Mouse (Mus musculus) T-cell, adult 66 days (primary cell): Measurements from ENCODE around the gene Dclre1c. TPM values are rescaled to one million over a fixed set of nuclear protein-coding genes. Genes with fewer than 3 reads are reported as not detected.

Experiments used
- total RNA-seq, 2 experiments: library from RNA; stranded (reverse); gene quantifications; 3 replicates in 1 of 2; 4 replicates in 1 of 2; pipeline ENCODE4 v1.2.4; 2023

The Dclre1c gene
- 10 to 100 TPM; 26.9 to 27.9 TPM for total RNA-seq

DNA sequence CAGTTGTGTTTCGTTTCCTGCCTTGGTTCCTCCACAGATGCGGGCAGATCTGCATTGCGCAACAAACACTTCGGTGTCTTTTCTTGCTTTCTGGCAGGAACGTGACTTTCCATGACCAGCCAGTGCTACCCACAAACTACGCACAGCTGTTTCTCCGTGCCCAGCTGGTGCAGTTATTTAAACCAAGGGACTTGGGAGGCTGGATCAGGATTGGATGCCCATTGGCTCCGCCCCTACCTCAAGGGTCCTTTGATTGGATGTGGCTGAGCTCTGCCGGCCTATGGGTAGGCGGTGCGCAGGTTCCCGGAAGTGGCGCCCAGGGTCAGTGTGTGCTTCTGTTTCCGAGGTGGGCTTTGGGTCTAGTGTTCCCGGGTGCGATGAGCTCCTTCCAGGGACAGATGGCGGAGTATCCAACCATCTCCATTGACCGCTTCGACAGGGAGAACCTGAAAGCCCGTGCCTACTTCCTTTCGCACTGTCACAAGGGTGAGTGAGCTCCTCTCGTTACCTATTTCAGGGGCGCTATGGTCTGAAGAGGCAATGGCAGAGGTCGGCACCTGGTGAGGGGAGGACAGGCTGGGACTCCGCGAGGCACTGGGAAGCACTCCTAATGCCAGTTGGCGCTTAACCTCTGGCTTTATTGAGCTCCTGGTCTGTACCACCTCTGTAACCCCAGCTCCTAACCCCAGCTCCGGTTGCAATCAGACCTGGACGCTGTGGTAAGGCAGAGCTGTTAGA is at the start of gene Dclre1c:
Gene Dclre1c, plus strand, starts transcription at position 291 of the 738 bp plus-strand sequence.

DNA sequence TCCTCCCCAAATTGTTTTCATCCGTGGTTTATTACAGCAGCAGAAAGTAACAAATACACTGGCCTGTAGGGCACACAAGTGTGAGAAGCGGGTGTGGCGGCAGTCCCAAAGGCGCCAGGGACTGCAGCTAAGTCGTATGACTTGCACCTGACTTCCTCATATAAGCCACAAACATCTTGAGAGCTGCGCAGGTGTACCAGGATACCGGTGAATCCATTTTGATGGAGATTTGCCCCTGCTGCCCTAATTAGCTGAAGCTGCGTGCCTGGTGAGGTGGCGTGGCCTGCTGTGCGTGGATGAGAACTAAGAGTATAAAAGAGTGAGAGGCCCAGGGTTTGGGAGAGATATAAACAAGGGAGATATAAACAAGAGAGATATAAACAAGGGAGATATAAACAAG is 26.8 kb upstream of the Dclre1c start, which contains the start of gene Olah:
Gene Olah, minus strand, starts transcription at position 101 of the 400 bp plus-strand sequence.

DNA sequence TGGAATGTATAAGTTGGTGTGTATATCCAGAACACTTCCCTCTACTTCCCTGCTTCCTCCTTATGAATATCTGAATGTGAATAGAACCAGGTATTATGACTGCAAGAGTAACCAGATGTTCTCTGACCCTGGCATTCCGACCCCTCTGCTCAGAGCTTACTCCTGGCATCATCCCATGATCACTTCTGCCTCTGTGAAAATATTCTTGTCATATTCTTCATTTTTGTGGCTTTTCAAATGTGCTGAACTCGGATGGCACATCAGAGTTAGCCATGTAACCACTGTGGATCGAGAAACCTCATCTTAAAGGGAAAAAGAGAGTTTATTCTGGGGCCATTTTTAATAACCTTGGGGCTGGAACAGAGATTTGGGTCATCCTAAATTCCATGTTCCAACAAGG is 1.4 kb upstream of the Dclre1c start, which contains the start of gene Meig1:
Gene Meig1, minus strand, starts transcription at position 101 of the 400 bp plus-strand sequence.

DNA sequence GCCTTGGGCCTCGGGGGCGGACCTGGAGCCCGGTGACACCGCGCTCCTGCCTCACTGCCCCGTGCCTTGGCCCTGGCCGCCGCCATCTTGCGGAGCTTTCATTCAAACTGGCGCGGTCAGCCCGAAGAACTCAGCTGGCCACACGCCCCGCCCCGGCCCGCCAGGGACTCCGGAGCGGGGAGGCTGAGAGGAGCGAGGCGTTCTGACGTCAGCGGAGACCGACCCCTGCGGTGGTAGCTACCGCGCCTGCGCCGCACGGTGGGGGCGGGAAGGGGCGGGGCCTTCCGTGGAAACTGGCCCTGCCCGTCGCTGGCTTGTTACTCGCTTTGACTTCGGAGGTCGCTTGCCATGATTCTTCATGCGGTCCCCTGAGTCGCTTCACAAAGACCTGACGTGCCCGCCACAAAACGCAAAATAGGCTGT is 50.9 kb downstream of the Dclre1c start, which contains the start of gene Suv39h2:
Gene Suv39h2, minus strand, starts transcription at position 171 of the 423 bp plus-strand sequence.

DNA sequence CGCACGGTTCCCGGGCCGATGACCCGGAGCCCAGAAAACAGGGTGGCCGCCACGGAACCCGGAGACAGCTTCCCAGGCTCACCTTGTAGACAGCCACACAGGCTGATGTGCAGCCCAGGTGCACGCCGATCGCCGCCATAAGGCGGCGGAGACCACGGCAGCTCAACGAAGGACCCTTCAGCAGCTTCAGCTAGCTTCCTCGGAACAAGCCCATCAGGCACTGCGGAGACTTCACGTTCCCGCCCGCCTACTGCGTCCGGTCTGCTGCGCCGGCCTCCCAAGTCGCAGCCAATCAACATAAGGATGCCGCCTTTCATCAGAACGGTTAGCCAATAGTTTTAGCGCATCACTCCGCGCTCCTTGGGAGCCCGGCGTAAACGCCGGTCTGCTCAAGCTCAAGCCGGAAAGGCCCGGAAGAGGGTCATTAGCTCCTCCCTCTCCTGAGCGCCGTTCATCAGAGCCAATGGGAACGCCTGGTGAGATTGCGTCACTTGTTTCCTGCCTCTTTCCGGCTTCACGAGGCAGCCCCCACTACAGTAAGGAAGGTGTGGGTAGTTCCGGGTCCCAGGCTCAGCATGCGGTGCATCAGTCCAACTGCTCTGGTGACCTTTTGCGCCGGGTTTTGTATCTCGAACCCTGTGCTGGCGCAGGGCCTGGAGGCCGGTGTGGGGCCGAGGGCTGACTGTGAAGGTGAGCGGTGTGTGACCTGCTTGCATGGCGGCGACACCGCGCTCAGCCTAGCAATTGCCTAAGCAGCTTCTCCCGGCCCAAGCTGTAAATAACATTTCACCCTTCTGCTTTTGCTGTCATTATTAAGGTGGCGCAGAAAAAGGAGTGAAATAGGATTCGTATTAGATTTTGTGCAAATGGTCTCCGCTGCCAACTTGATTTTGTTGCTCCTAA is 88.9 kb downstream of the Dclre1c start, which contains the start of the genes Gm45902, Hspa14 and Cdnf:
Gene Gm45902, minus strand, starts transcription at position 239 of the 903 bp plus-strand sequence.
Gene Hspa14, minus strand, starts transcription at position 263 of the 903 bp plus-strand sequence.
Gene Cdnf, plus strand, starts transcription at position 479 of the 903 bp plus-strand sequence.

Other genes starting within 250 kb of the Dclre1c start
- gene Nmt2, start 139.9 kb upstream of the Dclre1c start, total RNA-seq: 10 to 100 TPM; 33.8 to 39.1 TPM
- 1 to 10 TPM; 4.1 to 5.3 TPM for gene Rpp38, start 91.5 kb upstream of the Dclre1c start, total RNA-seq
- gene Acbd7, start 88.0 kb upstream of the Dclre1c start, total RNA-seq: not detected
- gene Olah, start 26.9 kb upstream of the Dclre1c start, total RNA-seq: not detected
- gene Meig1, start 1.5 kb upstream of the Dclre1c start, total RNA-seq: not detected
- 1 to 10 TPM; 2.0 to 2.7 TPM for gene Suv39h2, start 50.9 kb downstream of the Dclre1c start, total RNA-seq
- gene Gm45902, start 88.7 kb downstream of the Dclre1c start, total RNA-seq: 10 to 100 TPM; 21.0 to 22.9 TPM
- 100 to 1,000 TPM; 104 to 124 TPM for gene Hspa14, start 88.7 kb downstream of the Dclre1c start, total RNA-seq
- gene Cdnf, start 88.9 kb downstream of the Dclre1c start, total RNA-seq: under 1 TPM; 0.36 to 0.82 TPM
- 100 to 1,000 TPM; 274 to 296 TPM for gene Fam107b, start 146.4 kb downstream of the Dclre1c start, total RNA-seq